In the genomic region with DNA sequence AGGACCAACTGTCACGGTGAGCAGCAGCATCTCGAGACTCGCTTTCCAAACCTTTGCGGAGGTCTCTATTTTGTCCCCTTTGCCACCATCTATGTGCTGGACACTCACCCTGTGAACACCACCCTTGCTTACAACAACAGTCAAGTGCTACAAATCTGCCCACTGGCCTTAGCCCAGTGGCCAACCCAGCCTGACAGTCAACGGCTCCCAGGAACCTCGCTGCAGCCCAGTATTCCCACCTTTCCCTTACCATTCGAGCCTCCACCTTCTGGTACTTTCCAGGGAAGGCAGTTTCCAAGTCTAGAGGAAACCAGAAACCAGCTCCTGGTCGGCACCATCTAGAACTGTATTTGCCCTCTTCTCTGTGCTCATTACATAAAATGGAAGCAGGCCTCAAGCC, we compare ENCODE assay signal across 28 mouse cellular contexts.
"Had no signal": no experiment of that assay in that cellular context is flagged by ENCODE, and none has a peak within 500 bp of the region (broad histone marks: within the 10 kb centered on the region; RNA-seq: fewer than 3 reads in every experiment).

No protein-coding gene starts in this region.

- H3K36me3 ChIP-seq: limb, embryonic 10.5 days; limb, embryonic 15.5 days; liver, embryonic 15.5 days; lung, embryonic 15.5 days; midbrain, embryonic 12.5 days; midbrain, embryonic 15.5 days had no signal

- H3K4me3 ChIP-seq: left cerebral cortex, adult 2 months; limb, embryonic 10.5 days; limb, embryonic 12.5 days; limb, embryonic 13.5 days; limb, embryonic 15.5 days; liver, embryonic 12.5 days; liver, embryonic 13.5 days; liver, embryonic 15.5 days; lung, embryonic 15.5 days; megakaryocyte, embryonic 14.5 days; midbrain, embryonic 10.5 days; midbrain, embryonic 12.5 days; midbrain, embryonic 13.5 days; midbrain, embryonic 15.5 days; myocyte had no signal

- H3K27me3 ChIP-seq: limb, embryonic 12.5 days; limb, embryonic 13.5 days; limb, embryonic 15.5 days; liver, embryonic 12.5 days; liver, embryonic 13.5 days; liver, embryonic 15.5 days; lung, embryonic 15.5 days; megakaryocyte, embryonic 14.5 days; midbrain, embryonic 12.5 days; midbrain, embryonic 13.5 days; midbrain, embryonic 15.5 days had no signal

- H3K27ac ChIP-seq: left cerebral cortex, adult 2 months; limb, embryonic 10.5 days; limb, embryonic 12.5 days; limb, embryonic 13.5 days; limb, embryonic 15.5 days; liver, embryonic 12.5 days; liver, embryonic 13.5 days; liver, embryonic 14.5 days; liver, embryonic 15.5 days; lung, embryonic 15.5 days; macrophage; midbrain, embryonic 10.5 days; midbrain, embryonic 12.5 days; midbrain, embryonic 13.5 days; midbrain, embryonic 15.5 days had no signal

- H3K9me3 ChIP-seq: limb, embryonic 10.5 days; limb, embryonic 12.5 days; limb, embryonic 13.5 days; limb, embryonic 15.5 days; liver, embryonic 12.5 days; liver, embryonic 13.5 days; liver, embryonic 15.5 days; lung, embryonic 15.5 days; midbrain, embryonic 10.5 days; midbrain, embryonic 12.5 days; midbrain, embryonic 13.5 days; midbrain, embryonic 15.5 days had no signal

- DNase-seq: left cerebral cortex, postnatal 4 days; liver; liver, embryonic 13.5 days; liver, postnatal 0 days; lung, adult 18-20 months; lung, adult 2 months; lung, embryonic 14.5 days; lung, postnatal 10 days; lung, postnatal 14 days; lung, postnatal 36 days; lung, postnatal 4 days; midbrain, embryonic 14.5 days had no signal

- H3K4me1 ChIP-seq: limb, embryonic 10.5 days; limb, embryonic 12.5 days; limb, embryonic 13.5 days; limb, embryonic 15.5 days; liver, embryonic 12.5 days; liver, embryonic 13.5 days; liver, embryonic 15.5 days; lung, embryonic 15.5 days had no signal
